8 mouse cellular contexts compared by ENCODE assay signal in genomic region chr13:84613004-84613403, GRCm38 (mm10).
DNase-seq lines count a peak whose midpoint lies in the region; ATAC-seq lines count a peak whose summit lies in the region.

No protein-coding gene starts in this region.

- H3K9ac ChIP-seq in hindbrain, embryonic 16.5 days (ENCODE audit: low read depth, low read length), result no peak overlapping the region

- no peaks in the 10 kb centered on the region for H3K9me3 ChIP-seq in hindbrain, embryonic 16.5 days (ENCODE audit: control insufficient read depth, low read length)

- peak; percentile 83 for ATAC-seq in hindbrain, embryonic 16.5 days

- no peaks in the 10 kb centered on the region for H3K36me3 ChIP-seq in hindbrain, embryonic 16.5 days (ENCODE audit: control insufficient read depth, insufficient read depth, low read length)

- H3K27ac ChIP-seq in hindbrain, embryonic 16.5 days (ENCODE audit: low read depth, low read length), result no peak overlapping the region

- H3K27me3 ChIP-seq in hindbrain, embryonic 16.5 days (replicated peaks; ENCODE audit: control insufficient read depth, insufficient read depth, low read length), result no peaks in the 10 kb centered on the region

- no peak overlapping the region for H3K4me3 ChIP-seq in hindbrain, embryonic 16.5 days (ENCODE audit: low read length)

- H3K4me1 ChIP-seq in hindbrain, embryonic 16.5 days (ENCODE audit: control insufficient read depth, insufficient read depth, low read depth, low read length), result no peaks in the 10 kb centered on the region; the same call in 1 of the 2 replicates

- peak; percentile 10 to 12 for DNase-seq in heart, postnatal 10 days
- DNase-seq in heart, adult 9 months (ENCODE audit: low spot score in 2 of 2), result no peak
- peak; percentile 45 to 51 for DNase-seq in cerebellum, postnatal 14 days
- DNase-seq in mesoderm, embryonic 11.5 days (ENCODE audit: low read depth, low spot score), result peak; percentile 18
- no peak for DNase-seq in natural killer cell, adult 2 months (ENCODE audit: low spot score in 2 of 2)
- no peak for DNase-seq in urinary bladder, postnatal 4 days (ENCODE audit: low spot score in 2 of 2)
- no peak for DNase-seq in kidney, postnatal 25 days

- intact Hi-C loops in heart, postnatal 10 days (cut with DNase I), result no loop called here

- H3K4me2 ChIP-seq in hindbrain, embryonic 16.5 days (ENCODE audit: low read length), result no peak overlapping the region

- WGBS in hindbrain, embryonic 16.5 days, result 13% methylated on average over 2 of the region's 2 CpGs

Comparison
In these comparisons a context has a peak if more than half of its experiments do, and no peak if none do; other contexts are left out.
1. DNase-seq: peak in heart, postnatal 10 days (2 of 2), cerebellum, postnatal 14 days (2 of 2) and mesoderm, embryonic 11.5 days (single experiment); none in heart, adult 9 months (0 of 2), natural killer cell, adult 2 months (0 of 2), urinary bladder, postnatal 4 days (0 of 2) and kidney, postnatal 25 days (0 of 2).